Mouse (Mus musculus): ENCODE results near the gene Ttc16.

Gene Ttc16

DNA sequence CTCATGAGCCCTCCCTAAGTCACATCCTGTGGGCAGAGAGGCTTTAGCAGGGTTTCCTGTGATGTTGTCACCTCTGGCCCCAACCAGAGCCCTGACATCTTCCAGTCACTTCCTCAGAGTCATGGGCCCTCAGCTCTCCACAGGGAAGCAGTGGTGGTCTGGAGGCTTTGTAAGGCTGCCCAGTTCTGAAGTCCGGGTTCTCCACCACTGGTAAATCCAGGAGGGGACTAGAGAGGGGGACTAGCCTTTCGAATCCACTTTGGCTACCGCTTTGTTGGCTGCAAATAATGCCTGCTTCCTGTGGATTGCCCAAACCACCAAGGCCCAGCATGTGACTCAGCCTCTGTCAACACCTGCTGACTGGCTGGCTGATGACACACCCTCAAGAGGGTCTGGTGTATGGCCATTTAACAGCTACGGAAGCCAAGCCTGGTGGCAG is 60.4 kb downstream of the Ttc16 start:
- no peak for ATAC-seq (ENCODE audit: low TSS enrichment)

DNA sequence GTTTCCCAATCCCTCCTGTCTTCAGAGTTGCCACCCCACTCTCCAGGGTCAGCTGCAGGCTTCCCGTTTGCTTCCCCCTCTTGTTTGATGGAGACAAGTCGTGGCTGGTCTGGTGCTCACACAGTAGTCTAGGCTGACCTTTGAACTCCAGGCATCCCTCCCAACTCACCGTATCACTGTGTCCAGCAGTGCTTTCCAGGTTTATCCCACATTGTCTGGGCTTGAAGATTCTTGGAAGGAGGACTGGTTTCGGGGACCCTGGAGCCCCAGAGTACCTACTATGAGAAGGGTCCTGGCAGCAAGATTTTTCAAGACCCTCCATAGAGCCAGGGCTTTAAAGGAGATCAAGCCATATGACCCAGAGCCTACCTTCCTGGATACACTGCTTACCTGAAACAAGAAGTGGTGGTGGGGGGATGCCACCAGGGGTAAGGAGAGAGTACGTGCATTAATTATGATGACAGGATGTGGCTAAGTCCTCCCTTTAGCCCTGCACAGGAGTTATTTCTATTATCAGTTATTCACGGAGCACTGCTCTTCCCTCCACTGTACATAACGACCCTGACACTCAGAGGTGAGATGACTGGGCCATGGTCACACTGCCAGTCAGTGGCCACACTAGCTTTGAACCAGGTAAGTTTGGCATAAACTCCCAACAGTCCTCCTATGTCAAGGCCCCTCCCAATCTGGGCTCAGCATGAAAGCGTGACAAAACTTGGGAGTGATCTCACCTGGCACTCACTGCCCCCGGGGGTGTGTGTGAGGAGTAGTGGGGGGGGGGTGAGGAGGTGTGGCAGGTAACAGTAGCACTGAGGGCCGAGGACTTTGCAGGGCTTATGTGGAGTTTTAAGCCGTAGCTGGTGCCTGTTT is 61.1 kb downstream of the Ttc16 start:
- ATAC-seq (ENCODE audit: low TSS enrichment), result no peak

DNA sequence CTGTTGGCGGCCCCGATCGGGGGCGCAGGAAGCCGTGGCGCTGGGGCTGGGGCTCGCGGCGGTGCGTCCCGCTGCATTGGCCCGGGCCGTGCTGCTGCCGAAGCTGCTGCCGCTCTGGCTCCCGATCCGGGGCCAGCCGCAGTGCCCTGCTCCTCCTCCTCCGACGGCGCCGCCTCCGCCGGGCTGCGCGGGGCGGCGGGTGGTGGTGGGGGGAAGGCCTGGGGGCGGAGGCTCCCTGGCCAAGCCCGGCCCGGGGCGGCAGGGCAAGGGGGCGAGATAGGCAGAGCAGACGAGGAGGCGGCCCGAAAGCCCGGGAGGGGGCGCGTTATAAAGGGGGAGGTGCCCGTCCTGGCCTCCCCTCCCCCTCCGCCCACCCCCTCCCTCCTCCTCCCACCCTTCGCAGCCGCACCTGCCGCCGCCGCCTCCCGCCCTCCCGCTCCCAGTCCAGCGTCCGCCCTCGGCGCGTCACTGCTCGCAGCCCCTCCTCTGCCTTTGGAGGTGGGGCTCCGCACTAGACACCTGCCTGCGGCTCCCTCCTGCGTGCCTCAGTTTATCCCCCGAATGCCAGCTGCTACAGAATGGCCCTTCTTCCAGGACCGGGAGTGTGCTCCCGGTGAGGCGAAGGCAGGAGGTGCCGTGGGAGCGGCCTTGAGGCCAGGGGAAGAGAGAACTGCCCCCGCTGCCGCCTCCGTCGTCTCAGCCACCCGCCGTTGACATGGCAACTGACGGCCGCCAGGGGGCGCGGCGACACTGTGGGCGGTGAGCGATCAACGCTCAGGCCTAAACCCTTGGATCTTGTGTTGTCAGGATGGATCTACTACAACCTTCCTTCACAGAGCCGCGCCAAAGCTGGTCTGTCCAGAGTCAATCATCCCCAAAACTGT is 62.3 kb downstream of the Ttc16 start, which contains the start of gene Cdk9:
Cdk9 (minus strand) TSS at position 143 of the 884 bp plus-strand sequence.
- ATAC-seq (ENCODE audit: low TSS enrichment), result peak; percentile 72

DNA sequence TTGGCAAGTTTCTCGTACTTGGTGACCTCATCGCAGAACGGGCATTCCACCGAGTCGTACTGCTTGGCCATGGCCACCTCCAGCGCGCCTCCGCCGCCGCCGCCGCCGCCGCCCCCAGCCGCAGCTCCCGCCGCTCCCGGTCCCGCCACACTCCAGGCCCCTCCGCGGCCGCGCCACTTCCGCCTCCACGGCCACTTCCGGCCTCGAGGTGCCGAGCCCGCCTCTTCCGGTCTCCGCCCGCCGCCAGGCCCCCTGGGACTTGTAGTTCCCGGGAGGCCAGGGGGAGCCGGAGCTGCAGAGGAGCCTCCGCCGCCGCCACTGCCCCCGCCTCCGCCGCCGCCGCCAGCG is 62.9 kb downstream of the Ttc16 start:
- peak; percentile 83 for ATAC-seq (ENCODE audit: low TSS enrichment)

DNA sequence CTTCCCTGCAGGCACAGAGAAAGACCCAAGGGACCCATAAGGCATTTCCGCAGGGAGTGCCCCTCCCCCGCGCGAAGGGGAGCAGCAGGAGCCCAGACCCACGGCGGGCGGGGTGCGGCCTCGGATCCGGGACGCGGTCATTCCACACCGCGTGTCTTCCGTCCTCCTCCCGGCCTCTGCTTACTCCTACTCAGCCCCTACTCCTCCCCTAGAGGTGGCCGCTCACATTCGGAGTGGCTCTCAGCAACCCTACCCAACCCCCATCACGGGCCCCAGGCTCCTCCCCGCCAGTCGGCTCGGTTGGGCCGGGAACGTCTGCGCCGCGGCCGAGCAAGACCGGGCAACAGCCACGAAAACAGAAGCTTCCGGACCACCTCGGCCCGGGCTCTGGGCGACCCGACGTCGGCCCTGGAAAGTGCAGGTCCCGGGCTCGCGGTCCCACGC is 63.3 kb downstream of the Ttc16 start:
- ATAC-seq (ENCODE audit: low TSS enrichment), result no peak

DNA sequence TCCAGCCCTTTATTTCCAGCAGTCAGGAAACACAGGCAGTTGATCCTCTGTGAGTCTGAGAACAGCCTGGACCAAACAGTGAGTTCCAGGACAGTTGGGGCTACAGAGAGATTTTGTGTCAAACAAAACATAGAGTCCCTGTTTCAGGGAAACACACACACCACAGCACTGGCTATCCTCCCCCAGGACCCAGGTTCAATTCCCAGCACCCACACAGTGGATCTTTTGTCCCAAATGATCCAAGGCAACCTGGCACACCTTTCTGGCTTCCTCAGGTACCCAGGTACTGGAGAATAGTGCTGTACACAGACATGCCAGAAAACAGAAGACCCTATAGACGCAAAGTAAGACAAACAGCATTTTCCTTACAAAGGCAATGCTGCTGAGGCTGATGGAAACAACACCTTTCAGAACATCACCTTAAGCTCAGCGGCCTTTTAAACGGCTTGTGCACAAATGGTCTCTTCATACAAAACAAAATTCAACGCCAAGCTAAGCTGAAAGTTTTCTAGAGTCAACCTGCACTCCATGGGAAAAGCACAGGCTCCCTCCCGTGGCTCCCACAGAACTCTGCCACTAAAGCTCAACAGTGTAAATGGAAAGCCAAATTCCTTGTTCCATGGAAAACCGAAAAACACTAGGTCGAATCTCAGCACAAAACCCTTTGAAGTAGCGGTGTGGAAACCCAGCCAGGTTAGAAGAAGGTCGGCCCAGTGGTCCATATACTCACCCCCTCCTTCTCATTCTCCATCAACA is 64.0 kb downstream of the Ttc16 start:
- no peak for ATAC-seq (ENCODE audit: low TSS enrichment)

DNA sequence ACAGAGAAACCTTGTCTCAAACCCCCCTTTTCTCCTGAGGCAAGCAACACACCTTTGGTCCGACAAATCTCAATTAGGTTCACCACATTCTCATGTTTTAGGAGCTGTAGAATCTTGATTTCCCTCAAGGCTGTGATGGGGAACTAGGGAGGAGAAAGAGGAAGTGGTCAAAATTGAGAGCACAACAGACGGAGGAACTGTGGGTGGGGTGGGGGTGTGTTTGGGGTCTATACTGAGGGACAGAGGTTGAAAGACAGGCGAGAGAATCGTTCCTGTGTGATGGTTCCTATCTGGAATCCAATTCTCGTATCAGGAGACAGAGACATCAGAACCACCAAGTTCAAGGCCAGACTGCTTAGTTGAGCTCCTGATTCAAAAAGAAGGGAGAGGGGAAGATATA is 65.0 kb downstream of the Ttc16 start:
- ATAC-seq (ENCODE audit: low TSS enrichment), result no peak

DNA sequence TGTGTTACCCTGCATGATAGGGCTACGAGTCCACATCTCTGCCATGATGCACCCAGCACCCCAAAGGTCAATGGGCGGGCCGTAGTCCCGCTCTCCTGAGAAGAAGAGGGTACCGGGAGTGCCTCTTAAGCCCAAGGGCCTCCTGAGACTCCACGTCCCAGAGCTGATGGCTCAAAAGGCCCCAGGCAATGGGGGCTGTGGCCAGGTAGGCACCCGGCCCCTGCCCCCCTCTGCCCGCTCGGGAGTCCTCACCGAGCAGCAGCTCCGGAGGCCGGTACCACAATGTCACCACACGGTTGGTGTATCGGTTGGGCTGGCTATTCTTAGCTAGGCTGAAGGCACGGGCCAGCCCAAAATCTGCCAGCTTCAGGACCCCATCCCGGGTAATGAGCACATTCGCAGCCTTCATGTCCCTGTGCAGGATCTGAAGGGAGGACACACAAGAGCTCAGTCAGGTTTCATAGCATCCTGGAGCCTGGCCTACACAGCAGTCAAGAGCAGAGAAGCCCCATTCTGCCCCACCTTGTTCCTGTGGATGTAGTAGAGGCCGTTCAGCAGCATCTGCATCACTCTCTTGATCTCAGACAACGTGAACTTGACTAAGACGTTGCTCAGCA is 65.8 kb downstream of the Ttc16 start:
- ATAC-seq (ENCODE audit: low TSS enrichment), result no peak

DNA sequence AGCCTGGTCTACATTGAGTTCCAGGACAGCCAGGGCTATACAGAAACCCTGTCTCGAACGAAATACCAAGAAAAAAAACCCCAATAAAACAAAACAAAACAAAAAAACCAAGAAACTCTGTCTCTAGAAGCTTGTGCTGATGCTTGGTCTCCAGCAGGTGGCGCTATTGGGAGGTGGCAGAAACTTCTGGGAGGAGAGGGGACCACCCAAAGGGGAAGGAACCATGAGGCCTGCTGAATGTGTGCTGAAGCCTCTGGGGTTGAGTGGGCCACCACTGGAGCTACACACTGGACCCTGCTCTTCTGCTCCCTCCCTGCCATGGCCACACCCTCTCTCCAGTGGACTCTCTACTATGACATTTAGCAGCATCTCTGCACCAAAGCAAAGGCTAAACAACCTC is 66.8 kb downstream of the Ttc16 start:
- ATAC-seq (ENCODE audit: low TSS enrichment), result no peak
